Mouse (Mus musculus) MEL (cell line): Measurements from ENCODE around the gene Rnaseh2c. TPM values are rescaled to one million over a fixed set of nuclear protein-coding genes. Genes with fewer than 3 reads are reported as not detected.

Experiments used
- DNase-seq: peaks from one replicate; pipeline ENCODE4 v3.0.0; 2011; ENCODE audit warnings: low read depth, low spot score
- H3K27ac ChIP-seq: 2 replicates; pipeline ENCODE4 v1.5.1; 2012; ENCODE audit warnings: low read depth, mild to moderate bottlenecking, control low read depth, low read length, moderate library complexity; ENCODE audit not compliant: control insufficient read depth
- H3K27me3 ChIP-seq, 2 experiments: fragments of 150-350 bp in 1 of 2; sonication (generic) in 1 of 2; 2 replicates each; pipeline ENCODE4 v1.6.1; 2012; ENCODE audit warnings: low read length in 2 of 2, mild to moderate bottlenecking in 2 of 2, improper control_type of control experiment in 1 of 2, moderate library complexity in 1 of 2; ENCODE audit not compliant: insufficient read depth in 2 of 2, control insufficient read depth in 1 of 2
- H3K36me3 ChIP-seq, 2 experiments: 2 replicates each; pipeline ENCODE4 v1.6.1; 2012 to 2014; ENCODE audit warnings: low read length in 2 of 2, improper control_type of control experiment in 1 of 2, inconsistent platforms in 1 of 2, mild to moderate bottlenecking in 1 of 2; ENCODE audit not compliant: insufficient read depth in 2 of 2, control insufficient read depth in 1 of 2
- H3K4me1 ChIP-seq, 2 experiments: fragments of 150-350 bp in 1 of 2; sonication (generic) in 1 of 2; 2 replicates each; pipeline ENCODE4 v1.6.1; 2012; ENCODE audit warnings: low read length in 2 of 2, improper control_type of control experiment in 1 of 2, mild to moderate bottlenecking in 1 of 2; ENCODE audit not compliant: insufficient read depth in 2 of 2, control insufficient read depth in 1 of 2
- H3K4me3 ChIP-seq, 2 experiments: fragments of 150-350 bp in 1 of 2; sonication (generic) in 1 of 2; 2 replicates each; pipeline ENCODE4 v1.5.1; 2012; ENCODE audit warnings: low read depth in 2 of 2, low read length in 2 of 2, mild to moderate bottlenecking in 2 of 2, moderate library complexity in 2 of 2, control low read depth in 1 of 2, improper control_type of control experiment in 1 of 2; ENCODE audit not compliant: control insufficient read depth in 1 of 2, insufficient read depth in 1 of 2
- H3K79me2 ChIP-seq: 2 replicates; pipeline ENCODE4 v1.6.1; 2012; ENCODE audit warnings: mild to moderate bottlenecking, low read length, moderate library complexity; ENCODE audit not compliant: control insufficient read depth, poor library complexity, insufficient read depth
- H3K9ac ChIP-seq: 2 replicates; pipeline ENCODE4 v1.6.1; 2012; ENCODE audit warnings: low read depth, mild to moderate bottlenecking, control low read depth, low read length, moderate library complexity; ENCODE audit not compliant: control insufficient read depth, poor library complexity, severe bottlenecking
- H3K9me3 ChIP-seq: fragments of 150-350 bp; sonication (generic); replicated peaks from 2 replicates; pipeline ENCODE4 v1.6.1; 2012; ENCODE audit warnings: mild to moderate bottlenecking, low read length, improper control_type of control experiment, moderate library complexity; ENCODE audit not compliant: insufficient read depth
- BHLHE40 ChIP-seq: IDR thresholded peaks from 2 replicates; pipeline ENCODE4 v1.6.1; 2012; ENCODE audit warnings: low read depth, mild to moderate bottlenecking, inconsistent platforms, low read length, improper control_type of control experiment, borderline replicate concordance
- CHD2 ChIP-seq: IDR thresholded peaks from 2 replicates; pipeline ENCODE4 v1.6.1; 2011; ENCODE audit warnings: low read length, improper control_type of control experiment
- CTCF ChIP-seq, 3 experiments: IDR thresholded peaks in 2 of 3; conservative IDR thresholded peaks in 1 of 3; 2 replicates each; pipeline ENCODE4 v1.5.1; 2011 to 2012; ENCODE audit warnings: low read length in 3 of 3, low read depth in 2 of 3, mild to moderate bottlenecking in 2 of 3, improper control_type of control experiment in 1 of 3, inconsistent platforms in 1 of 3, mixed read lengths in 1 of 3, moderate library complexity in 1 of 3; ENCODE audit not compliant: control insufficient read depth in 1 of 3, insufficient read depth in 1 of 3, poor library complexity in 1 of 3, severe bottlenecking in 1 of 3
- GATA1 ChIP-seq: IDR thresholded peaks from 2 replicates; pipeline ENCODE4 v1.6.1; 2011; ENCODE audit warnings: low read depth, low read length, improper control_type of control experiment
- KAT2A ChIP-seq: conservative IDR thresholded peaks from 2 replicates; pipeline ENCODE4 v1.6.1; 2012; ENCODE audit warnings: low read depth, low read length, improper control_type of control experiment, inconsistent platforms
- MYB ChIP-seq: IDR thresholded peaks from 2 replicates; pipeline ENCODE4 v1.6.1; 2011; ENCODE audit warnings: mild to moderate bottlenecking, low read depth, low read length, improper control_type of control experiment
- RAD21 ChIP-seq: IDR thresholded peaks from 2 replicates; pipeline ENCODE4 v1.6.1; 2011; ENCODE audit warnings: mild to moderate bottlenecking, low read depth, low read length, improper control_type of control experiment
- SIN3A ChIP-seq: IDR thresholded peaks from 2 replicates; pipeline ENCODE4 v1.6.1; 2012; ENCODE audit warnings: low read length, improper control_type of control experiment, inconsistent platforms
- SMC3 ChIP-seq: IDR thresholded peaks from 2 replicates; pipeline ENCODE4 v1.6.1; 2011; ENCODE audit warnings: low read depth, low read length, improper control_type of control experiment
- TAL1 ChIP-seq: IDR thresholded peaks from 2 replicates; pipeline ENCODE4 v1.6.1; 2012; ENCODE audit warnings: mild to moderate bottlenecking, inconsistent platforms, low read length, moderate library complexity, mixed read lengths
- UBTF ChIP-seq: IDR thresholded peaks from 2 replicates; pipeline ENCODE4 v1.6.1; 2012; ENCODE audit warnings: low read depth, mild to moderate bottlenecking, inconsistent platforms, low read length, improper control_type of control experiment, moderate library complexity, borderline replicate concordance; ENCODE audit not compliant: insufficient read depth
- USF2 ChIP-seq, 2 experiments: IDR thresholded peaks; 2 replicates each; pipeline ENCODE4 v1.6.1; 2011 to 2012; ENCODE audit warnings: improper control_type of control experiment in 2 of 2, low read length in 2 of 2, borderline replicate concordance in 1 of 2, inconsistent platforms in 1 of 2, low read depth in 1 of 2, mild to moderate bottlenecking in 1 of 2; ENCODE audit not compliant: insufficient read depth in 1 of 2
- ZC3H11A ChIP-seq: IDR thresholded peaks from 2 replicates; pipeline ENCODE4 v1.6.1; 2012; ENCODE audit warnings: low read depth, mild to moderate bottlenecking, inconsistent platforms, low read length, improper control_type of control experiment
- ZMIZ1 ChIP-seq: IDR thresholded peaks from 2 replicates; pipeline ENCODE4 v1.6.1; 2012; ENCODE audit warnings: low read depth, mild to moderate bottlenecking, inconsistent platforms, low read length, improper control_type of control experiment, moderate library complexity
- polyA plus RNA-seq, 2 experiments: library from polyadenylated mRNA; stranded (reverse) in 1 of 2; unstranded in 1 of 2; fragments of >175 nt in 1 of 2; fragments of >200 nt in 1 of 2; gene quantifications; 2 replicates each; pipeline versions ENCODE4 v1.2.1 to v1.2.4; 2012; ENCODE audit warnings: low replicate concordance in 2 of 2, low read depth in 1 of 2; ENCODE audit not compliant: insufficient read length in 2 of 2, insufficient read depth in 1 of 2, missing spikeins in 1 of 2
- total RNA-seq: library from RNA; depleted of rRNA; stranded (reverse); fragments of 300-350 nt; gene quantifications from 2 replicates; pipeline ENCODE4 v1.2.3, GENCODE M21; 2012

The Rnaseh2c gene
- total and polyA plus RNA-seq, 3 experiments, result 109 to 165 TPM; not detected in 1

DNA sequence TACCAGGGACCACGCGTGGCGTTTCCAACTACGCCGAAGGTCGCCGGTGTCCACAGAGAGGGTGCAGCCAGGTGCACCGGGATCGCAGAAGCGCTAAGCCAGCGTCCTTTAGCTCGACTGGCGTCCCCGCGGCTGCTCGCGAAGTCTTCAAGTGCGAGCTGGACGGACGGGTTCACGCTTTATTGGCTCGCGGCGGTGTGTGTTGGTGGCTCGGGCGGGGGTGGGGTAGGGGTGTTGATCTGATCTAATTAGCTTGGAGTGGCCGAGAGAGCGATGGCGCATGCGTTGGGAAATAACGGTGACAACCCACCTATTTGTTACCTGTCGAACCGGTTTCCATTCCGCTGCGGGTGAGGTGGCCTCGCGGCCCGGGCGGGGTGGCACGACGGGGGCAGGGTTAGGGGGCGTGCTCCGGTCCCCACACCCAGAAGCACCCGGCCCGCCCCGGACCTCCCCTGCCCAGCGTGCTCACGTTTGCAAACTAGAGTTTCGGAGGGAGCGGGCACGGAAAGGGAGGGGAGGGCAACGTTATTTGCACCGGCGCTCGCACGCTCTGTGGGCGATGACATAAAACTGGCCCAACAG is 41.1 kb upstream of the Rnaseh2c start, which contains the start of gene Ovol1:
Ovol1 (minus strand) TSS at position 190 of the 585 bp plus-strand sequence.
- DNase-seq, result no peak
- H3K4me3 ChIP-seq, result no peak within 1 kb of the TSS

DNA sequence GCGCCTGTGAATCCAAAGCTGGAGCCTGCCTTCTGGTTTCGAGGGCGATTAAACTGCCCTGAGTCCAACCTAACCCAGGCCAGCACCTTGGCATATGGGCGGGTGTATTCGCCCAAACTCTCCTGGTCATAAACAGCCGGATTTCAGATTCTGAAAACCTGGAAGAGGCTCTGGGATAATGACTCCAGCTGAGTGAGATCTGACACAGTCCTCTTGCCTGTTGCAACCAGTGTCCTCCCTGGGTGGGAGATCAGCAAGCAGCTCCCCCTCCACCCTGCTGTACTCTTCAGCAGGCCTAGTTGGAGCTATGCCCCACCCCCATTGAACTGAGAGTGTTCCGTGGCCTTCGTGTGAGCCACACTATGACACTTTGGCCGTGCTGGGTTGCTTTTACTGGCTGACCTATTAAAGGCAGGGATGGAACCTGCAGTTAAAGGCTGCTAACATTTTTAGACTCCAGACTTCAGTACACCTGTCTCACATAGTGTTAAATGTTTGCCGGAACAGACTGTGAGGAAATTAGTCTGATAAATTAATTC is 40.4 kb upstream of the Rnaseh2c start:
- Histone ChIP-seq H3K4me3 (no peak overlapping the region), H3K9me3 (no peaks in the 10 kb centered on the region), H3K27ac (no peak overlapping the region), H3K79me2 (no peaks in the 10 kb centered on the region), H3K36me3 (no peaks in the 10 kb centered on the region), H3K27me3 (no peaks in the 10 kb centered on the region), H3K4me1 (peaks cover 0 to 3% of the 10 kb centered on the region in 2 experiments; a peak in 1 of 4 replicates), H3K9ac (no peak overlapping the region)
- TF ChIP-seq KAT2A (no peak), UBTF (no peak), RAD21 (no peak), TAL1 (no peak), ZC3H11A (no peak), SIN3A (no peak), CHD2 (no peak), USF2 (IDR thresholded peaks at IDR 0.05; ENCODE audit: borderline replicate concordance in 1 of 2, insufficient read depth in 1 of 2, low read depth in 1 of 2, low read length in 2 of 2) (no peak), BHLHE40 (no peak), CTCF (IDR thresholded peaks at IDR 0.05 in 2 of 3, conservative IDR thresholded peaks at IDR 0.05 in 1 of 3; ENCODE audit: control insufficient read depth in 1 of 3, insufficient read depth in 1 of 3, low read depth in 2 of 3, low read length in 3 of 3, poor library complexity in 1 of 3, severe bottlenecking in 1 of 3) (no peak), MYB (no peak), GATA1 (no peak), SMC3 (no peak)
- DNase-seq, result no peak

More for the DNA sequence above, 41.1 kb upstream of the Rnaseh2c start, which contains the start of gene Ovol1:
- H3K9ac ChIP-seq, result no peak within 1 kb of the TSS
- H3K27me3 ChIP-seq, result no peaks in the 10 kb centered on the region
- TF ChIP-seq MYB (no peak), USF2 (IDR thresholded peaks at IDR 0.05; ENCODE audit: borderline replicate concordance in 1 of 2, insufficient read depth in 1 of 2, low read depth in 1 of 2, low read length in 2 of 2) (no peak), ZMIZ1 (no peak), KAT2A (no peak)
- TF ChIP-seq, all 39 proteins: peak for 0
- Histone ChIP-seq H3K9me3 (no peaks in the 10 kb centered on the region), H3K79me2 (no peaks in the 10 kb centered on the region), H3K27ac (no peak within 1 kb of the TSS), H3K4me1 (no peaks in the 10 kb centered on the region), H3K36me3 (no peaks in the 10 kb centered on the region)
